Mouse (Mus musculus): ENCODE results near the gene Milr1. TPM values are rescaled to one million over a fixed set of nuclear protein-coding genes. Genes with fewer than 3 reads are reported as not detected.

Gene Milr1
- polyA plus RNA-seq, 1 experiment = 19.9 TPM

DNA sequence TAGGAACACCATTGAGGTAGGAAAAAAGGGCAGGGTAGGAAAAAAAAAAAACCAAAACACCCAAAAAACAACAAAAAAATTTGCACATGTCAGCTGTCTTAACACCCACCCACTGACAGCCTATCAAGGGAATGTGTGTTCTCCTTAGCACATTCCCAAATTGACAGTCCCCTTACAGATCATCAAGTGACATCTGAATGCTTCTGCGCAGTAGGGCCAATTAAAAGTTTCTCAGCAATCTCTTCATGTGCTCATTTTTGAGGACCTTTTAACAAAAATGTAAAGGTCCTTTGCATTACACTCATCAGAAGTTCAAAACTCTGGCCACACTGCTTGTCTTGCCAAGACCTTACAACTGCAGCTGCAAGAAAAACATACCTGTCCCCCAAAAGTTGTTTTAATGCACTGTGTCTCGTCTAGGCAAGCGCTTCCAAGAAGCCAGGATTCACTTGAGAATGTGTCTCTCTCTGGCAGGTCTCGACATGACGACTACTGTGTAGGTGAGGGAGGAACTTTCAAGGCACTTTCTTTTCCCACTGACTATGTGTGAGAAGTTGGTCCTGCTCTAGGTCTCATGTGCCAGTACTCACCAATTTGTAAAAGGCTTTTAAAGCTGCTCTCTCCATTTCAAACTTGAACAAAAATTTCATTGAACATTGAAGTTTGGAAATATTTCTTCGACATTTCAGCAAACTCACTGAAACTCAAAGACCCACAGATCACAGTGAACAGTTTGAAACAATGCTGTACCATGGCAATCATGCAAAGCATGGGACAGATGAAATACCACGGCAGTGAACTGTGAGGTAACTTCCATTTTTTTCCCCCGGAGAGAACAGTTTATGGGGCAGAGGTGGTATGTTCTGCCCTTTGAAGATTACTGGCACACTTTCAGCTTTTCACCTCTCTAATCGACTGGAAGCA is 32.1 kb downstream of the Milr1 start:
- peaks cover 60% of the 10 kb centered on the region for H3K79me3 ChIP-seq (ENCODE audit: low read depth)
- peaks cover 78% of the 10 kb centered on the region for H3K79me2 ChIP-seq (ENCODE audit: control insufficient read depth, insufficient read depth)
- no peak for TF ChIP-seq FOSL1 (IDR thresholded peaks at IDR 0.05; ENCODE audit: insufficient read depth, low read length, poor library complexity, severe bottlenecking)
- no peak for TF ChIP-seq USF1 (IDR thresholded peaks at IDR 0.05; ENCODE audit: low read depth)
- no peak for TF ChIP-seq CEBPB (IDR thresholded peaks at IDR 0.05; ENCODE audit: low read depth)
- TF ChIP-seq MYOD1 (IDR thresholded peaks at IDR 0.05; ENCODE audit: control insufficient read depth, insufficient read length, low read depth) = no peak
- no peaks in the 10 kb centered on the region for H3K27me3 ChIP-seq (ENCODE audit: control insufficient read depth, insufficient read depth, insufficient read length)
- H3ac ChIP-seq (ENCODE audit: control insufficient read depth, insufficient read length, low read depth) = no peak overlapping the region
- no peak overlapping the region for H3K4me3 ChIP-seq (ENCODE audit: insufficient read depth, poor library complexity, severe bottlenecking)
- H3K36me3 ChIP-seq (ENCODE audit: control insufficient read depth, insufficient read depth) = peaks cover 80% of the 10 kb centered on the region

- peaks cover 60% of the 10 kb centered on the region for H3K79me3 ChIP-seq (ENCODE audit: low read depth)
- H3K36me3 ChIP-seq (ENCODE audit: control insufficient read depth, insufficient read depth) = peaks cover 80% of the 10 kb centered on the region
- no peaks in the 10 kb centered on the region for H3K27me3 ChIP-seq (ENCODE audit: control insufficient read depth, insufficient read depth, insufficient read length)
- H3K79me2 ChIP-seq (ENCODE audit: control insufficient read depth, insufficient read depth) = peaks cover 72% of the 10 kb centered on the region
- no peak overlapping the region for H3K4me3 ChIP-seq (ENCODE audit: insufficient read depth, poor library complexity, severe bottlenecking)
- H3ac ChIP-seq (ENCODE audit: control insufficient read depth, insufficient read length, low read depth) = no peak overlapping the region
- no peak for TF ChIP-seq MYOD1 (IDR thresholded peaks at IDR 0.05; ENCODE audit: control insufficient read depth, insufficient read length, low read depth)
- TF ChIP-seq CEBPB (IDR thresholded peaks at IDR 0.05; ENCODE audit: low read depth) = no peak
- no peak for TF ChIP-seq CTCF (IDR thresholded peaks at IDR 0.05; ENCODE audit: control insufficient read depth, insufficient read depth, insufficient read length)
- TF ChIP-seq FOSL1 (IDR thresholded peaks at IDR 0.05; ENCODE audit: insufficient read depth, low read length, poor library complexity, severe bottlenecking) = no peak
- TF ChIP-seq USF1 (IDR thresholded peaks at IDR 0.05; ENCODE audit: low read depth) = no peak
- no peak for TF ChIP-seq MAX (IDR thresholded peaks at IDR 0.05)
- TF ChIP-seq MYOG (IDR thresholded peaks at IDR 0.05; ENCODE audit: control insufficient read depth, extremely low read depth, insufficient read length) = no peak
These were observed 33.5 kb downstream of the Milr1 start for GRCm38 (mm10) chr11:106784476-106784875.

- Histone ChIP-seq H3K27me3 (ENCODE audit: control insufficient read depth, insufficient read depth, insufficient read length) (no peaks in the 10 kb centered on the region), H3K36me3 (ENCODE audit: control insufficient read depth, insufficient read depth) (peaks cover 74% of the 10 kb centered on the region), H3ac (ENCODE audit: control insufficient read depth, insufficient read length, low read depth) (no peak overlapping the region), H3K79me2 (ENCODE audit: control insufficient read depth, insufficient read depth) (peaks cover 77% of the 10 kb centered on the region), H3K4me3 (ENCODE audit: insufficient read depth, poor library complexity, severe bottlenecking) (no peak overlapping the region), H3K79me3 (ENCODE audit: low read depth) (peaks cover 65% of the 10 kb centered on the region)
- TF ChIP-seq FOSL1 (IDR thresholded peaks at IDR 0.05; ENCODE audit: insufficient read depth, low read length, poor library complexity, severe bottlenecking) (no peak), MYOG (IDR thresholded peaks at IDR 0.05; ENCODE audit: control insufficient read depth, extremely low read depth, insufficient read length) (no peak), CEBPB (IDR thresholded peaks at IDR 0.05; ENCODE audit: low read depth) (no peak), CTCF (IDR thresholded peaks at IDR 0.05; ENCODE audit: control insufficient read depth, insufficient read depth, insufficient read length) (no peak), USF1 (IDR thresholded peaks at IDR 0.05; ENCODE audit: low read depth) (no peak), MAX (IDR thresholded peaks at IDR 0.05) (no peak), MYOD1 (IDR thresholded peaks at IDR 0.05; ENCODE audit: control insufficient read depth, insufficient read length, low read depth) (no peak)
These were observed 34.0 kb downstream of the Milr1 start for GRCm38 (mm10) chr11:106785043-106785442.

- H3K27me3 ChIP-seq (ENCODE audit: control insufficient read depth, insufficient read depth, insufficient read length) = no peaks in the 10 kb centered on the region
- peaks cover 80% of the 10 kb centered on the region for H3K79me3 ChIP-seq (ENCODE audit: low read depth)
- peaks cover 51% of the 10 kb centered on the region for H3K36me3 ChIP-seq (ENCODE audit: control insufficient read depth, insufficient read depth)
- H3K79me2 ChIP-seq (ENCODE audit: control insufficient read depth, insufficient read depth) = peaks cover 88% of the 10 kb centered on the region
- H3ac ChIP-seq (ENCODE audit: control insufficient read depth, insufficient read length, low read depth) = peak overlapping the region; percentile 97
- no peak for TF ChIP-seq FOSL1 (IDR thresholded peaks at IDR 0.05; ENCODE audit: insufficient read depth, low read length, poor library complexity, severe bottlenecking)
- peak; percentile 53 for TF ChIP-seq CEBPB (IDR thresholded peaks at IDR 0.05; ENCODE audit: low read depth)
- peak overlapping the region; percentile 95 for H3K4me3 ChIP-seq (ENCODE audit: insufficient read depth, poor library complexity, severe bottlenecking)
These were observed 36.4 kb downstream of the Milr1 start for GRCm38 (mm10) chr11:106787131-106788025.

- Histone ChIP-seq H3K27me3 (ENCODE audit: control insufficient read depth, insufficient read depth, insufficient read length) (no peaks in the 10 kb centered on the region), H3K79me2 (ENCODE audit: control insufficient read depth, insufficient read depth) (peaks cover 88% of the 10 kb centered on the region), H3K36me3 (ENCODE audit: control insufficient read depth, insufficient read depth) (peaks cover 50% of the 10 kb centered on the region), H3K4me3 (ENCODE audit: insufficient read depth, poor library complexity, severe bottlenecking) (peak overlapping the region; percentile 95), H3K79me3 (ENCODE audit: low read depth) (peaks cover 73% of the 10 kb centered on the region), H3ac (ENCODE audit: control insufficient read depth, insufficient read length, low read depth) (peak overlapping the region; percentile 97)
- TF ChIP-seq CTCF (IDR thresholded peaks at IDR 0.05; ENCODE audit: control insufficient read depth, insufficient read depth, insufficient read length) (no peak), CEBPB (IDR thresholded peaks at IDR 0.05; ENCODE audit: low read depth) (peak; percentile 6)
These were observed 37.2 kb downstream of the Milr1 start for GRCm38 (mm10) chr11:106788026-106788774.
